Mouse (Mus musculus): ENCODE data around the gene Avl9. TPM values are rescaled to one million over a fixed set of nuclear protein-coding genes. Genes with fewer than 3 reads are reported as not detected.

Avl9 gene
- 1 to 10 TPM; 6.9 to 7.4 TPM for total RNA-seq (2021)
- long read RNA-seq, experiment 1, partial matches to known transcripts: 1 of 3 reads
- long read RNA-seq, experiment 1, other reads (novel, unspliced or antisense): 2 of 3 reads
- long read RNA-seq, experiment 2, partial matches to known transcripts: 0 of 1 reads
- long read RNA-seq, experiment 2, other reads (novel, unspliced or antisense): 1 of 1 reads

DNA sequence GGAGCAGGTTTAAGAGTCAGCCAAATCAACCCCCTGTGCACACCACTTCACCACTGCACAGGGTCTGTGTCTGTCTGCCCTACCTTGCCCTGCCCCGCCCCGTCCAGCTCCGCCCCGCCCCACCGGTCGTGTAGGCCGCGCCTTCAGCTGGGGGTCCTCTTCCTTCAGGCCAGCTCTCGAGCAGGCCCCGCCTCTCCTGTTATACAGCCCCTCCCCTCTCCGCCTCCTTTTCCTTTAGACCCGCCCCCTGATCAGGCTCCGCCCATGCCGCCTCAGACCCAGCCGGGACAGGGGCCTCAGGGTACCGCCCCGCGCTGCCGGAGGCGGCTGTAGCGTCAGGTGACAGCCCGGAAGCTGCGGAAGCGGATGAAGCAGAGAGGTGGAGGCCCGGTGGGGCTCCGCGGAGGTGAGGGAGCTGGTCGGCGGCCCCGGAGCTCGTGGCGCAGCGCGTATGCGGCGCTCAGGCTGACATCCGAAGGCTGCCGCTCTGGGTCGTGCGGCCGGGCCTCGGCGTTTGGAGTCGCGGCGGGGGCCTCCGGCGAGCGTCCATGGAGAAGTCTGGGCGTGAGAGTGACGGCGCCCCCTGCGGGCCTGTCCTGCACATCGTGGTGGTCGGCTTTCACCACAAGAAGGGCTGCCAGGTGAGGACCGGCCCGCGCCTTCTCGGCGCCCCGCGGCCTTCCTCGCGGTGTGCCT, at the start of gene Avl9:
Gene Avl9, plus strand, starts transcription at position 326 of the 696 bp plus-strand sequence.
- peak; percentile 96 for DNase-seq

- DNase-seq: no peak
These were observed 26.5 kb upstream of the Avl9 start for GRCm38 (mm10) chr6:56688238-56688637.

- peak; percentile 67 for DNase-seq
These were observed 23.5 kb upstream of the Avl9 start for GRCm38 (mm10) chr6:56691205-56691604.

GRCm38 (mm10) chr6:56692445-56692844, 22.3 kb upstream of the Avl9 start:
- no peak for DNase-seq

- peak; percentile 68 for DNase-seq
These were observed 10.5 kb upstream of the Avl9 start, which contains the start of gene Lsm5 for GRCm38 (mm10) chr6:56703931-56704900. Gene Lsm5, minus strand, starts transcription at chr6:56704710.

GRCm38 (mm10) chr6:56714186-56714573, 519 bp upstream of the Avl9 start:
- DNase-seq: no peak

- DNase-seq: no peak
These were observed 569 bp downstream of the Avl9 start for GRCm38 (mm10) chr6:56715270-56715666.

DNA sequence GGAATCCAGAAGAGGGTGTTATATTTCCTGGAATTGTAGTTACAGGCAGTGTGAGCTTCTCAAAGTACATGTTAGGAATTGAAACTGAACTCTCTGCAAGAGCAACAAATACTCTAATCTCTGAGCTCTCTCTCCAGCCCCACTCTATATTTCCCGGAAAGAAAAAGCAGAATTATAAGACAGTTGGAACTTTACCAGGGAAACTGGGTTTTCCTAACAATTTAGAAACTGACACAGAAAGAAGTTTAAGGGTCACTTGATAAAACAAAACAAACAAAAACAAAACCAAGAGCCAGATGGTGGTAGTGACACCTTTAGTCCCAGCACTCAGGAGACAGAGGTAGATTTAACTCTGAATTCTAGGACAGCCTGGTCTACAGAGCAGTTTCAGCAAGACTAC, 4.4 kb downstream of the Avl9 start:
- no peak for DNase-seq

DNA sequence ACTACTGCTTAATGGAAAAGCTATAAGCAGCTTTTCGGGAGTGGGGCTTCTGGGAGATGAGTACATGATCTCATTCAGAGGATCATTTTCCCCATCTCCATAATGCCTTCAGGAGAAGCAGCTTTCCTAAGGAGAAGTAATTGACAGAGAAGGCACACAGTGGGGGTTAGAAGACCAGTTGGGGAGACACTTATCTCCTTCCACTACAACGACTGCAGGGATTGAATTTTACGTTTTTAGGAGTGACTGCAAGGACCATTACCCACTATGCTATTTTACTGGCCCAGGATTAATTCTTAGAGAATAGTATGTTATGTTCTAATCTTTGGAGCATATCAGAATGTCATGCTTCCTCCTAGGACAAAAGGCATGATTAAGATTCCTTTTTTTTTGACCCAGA, 6.2 kb downstream of the Avl9 start:
- no peak for DNase-seq

DNA sequence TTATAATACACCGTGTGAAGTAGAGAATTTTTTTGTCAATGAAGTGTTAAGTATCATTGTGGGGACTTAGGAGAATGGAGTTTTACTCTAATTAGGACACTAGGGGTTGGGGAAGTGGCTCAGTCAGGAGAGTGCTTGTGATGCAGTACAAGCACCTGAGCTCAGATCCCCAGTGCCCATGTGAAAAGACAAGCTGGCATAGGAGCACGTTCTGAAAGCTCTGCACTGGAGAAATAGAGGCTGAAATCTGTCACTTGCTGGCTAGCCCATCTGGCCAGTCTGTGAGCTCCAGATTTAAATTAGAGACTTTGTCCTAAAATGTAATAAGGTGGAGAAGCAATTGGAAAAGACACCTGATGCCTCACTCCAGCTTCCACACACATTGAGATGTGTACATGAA, 17.8 kb downstream of the Avl9 start:
- no peak for DNase-seq

DNA sequence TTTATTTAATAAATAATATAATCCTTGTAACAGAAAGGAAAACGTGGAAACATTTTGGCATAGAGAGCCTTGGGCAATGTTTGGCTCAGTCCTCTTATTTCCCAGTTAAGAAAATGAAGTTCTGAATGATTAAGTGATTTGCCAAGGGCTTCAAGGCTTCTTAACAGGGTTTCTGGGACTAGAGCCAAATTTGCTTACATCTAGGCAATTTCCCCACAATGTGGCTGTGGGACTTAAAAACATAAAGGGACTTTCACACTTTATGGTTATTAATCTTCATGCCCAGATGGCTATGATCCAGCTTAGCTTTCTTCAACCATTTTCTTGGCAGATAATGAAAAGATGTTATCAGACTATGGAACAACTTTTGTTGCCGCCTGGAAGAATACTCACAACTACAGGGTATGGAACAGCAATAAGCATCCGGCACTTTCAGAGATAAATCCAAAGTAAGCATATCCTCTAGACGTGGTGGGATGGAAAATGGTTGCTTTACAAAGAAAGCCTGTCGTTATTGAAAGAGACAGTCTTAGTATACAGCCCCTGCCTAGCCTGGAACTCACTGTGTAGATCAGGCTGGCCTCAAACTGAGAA, 31.3 kb downstream of the Avl9 start:
- no peak for DNase-seq

DNA sequence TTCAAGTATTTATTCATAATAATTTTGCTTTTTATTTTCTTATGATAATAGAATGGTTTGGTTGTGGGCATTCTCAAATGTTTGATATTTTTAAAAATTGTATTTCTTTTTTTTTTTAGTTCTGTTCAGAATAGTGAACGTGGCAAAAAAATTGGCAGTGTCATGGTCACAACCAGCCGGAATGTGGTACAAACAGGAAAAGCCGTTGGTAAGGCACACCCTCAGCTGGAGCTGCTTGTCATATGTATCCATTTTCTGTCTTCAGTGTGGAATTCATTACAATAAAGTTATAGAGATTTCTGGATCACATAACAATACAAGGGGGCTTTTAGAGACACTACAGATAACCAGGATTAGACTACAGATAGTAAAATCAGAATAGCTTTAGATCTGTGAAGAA, 39.0 kb downstream of the Avl9 start:
- no peak for DNase-seq

DNA sequence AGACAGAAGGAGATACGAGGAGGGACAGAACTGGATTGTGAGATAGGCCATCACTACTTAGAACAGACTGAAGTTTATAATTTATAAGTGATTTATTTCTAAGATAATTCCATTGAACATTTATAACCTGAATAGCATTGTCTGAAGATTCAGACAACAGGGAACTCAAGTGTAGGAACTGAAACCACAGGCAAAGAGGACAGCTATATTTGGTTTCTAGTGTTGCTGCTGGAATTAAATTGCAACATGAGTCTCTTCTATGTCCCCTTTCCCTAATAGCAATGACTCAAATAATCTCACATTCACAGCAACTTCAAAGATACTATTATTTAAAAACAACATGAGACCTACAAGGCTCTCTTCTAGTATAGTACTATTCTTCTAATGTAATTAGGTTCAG, 41.4 kb downstream of the Avl9 start:
- no peak for DNase-seq

- DNase-seq: no peak
These were observed 44.6 kb downstream of the Avl9 start for GRCm38 (mm10) chr6:56759324-56759723.

GRCm38 (mm10) chr6:56765265-56765664, 50.6 kb downstream of the Avl9 start:
- no peak for DNase-seq

- DNase-seq: no peak
These were observed 51.0 kb downstream of the Avl9 start for GRCm38 (mm10) chr6:56765696-56766095.

GRCm38 (mm10) chr6:56775816-56776215, 61.1 kb downstream of the Avl9 start:
- no peak for DNase-seq

DNA sequence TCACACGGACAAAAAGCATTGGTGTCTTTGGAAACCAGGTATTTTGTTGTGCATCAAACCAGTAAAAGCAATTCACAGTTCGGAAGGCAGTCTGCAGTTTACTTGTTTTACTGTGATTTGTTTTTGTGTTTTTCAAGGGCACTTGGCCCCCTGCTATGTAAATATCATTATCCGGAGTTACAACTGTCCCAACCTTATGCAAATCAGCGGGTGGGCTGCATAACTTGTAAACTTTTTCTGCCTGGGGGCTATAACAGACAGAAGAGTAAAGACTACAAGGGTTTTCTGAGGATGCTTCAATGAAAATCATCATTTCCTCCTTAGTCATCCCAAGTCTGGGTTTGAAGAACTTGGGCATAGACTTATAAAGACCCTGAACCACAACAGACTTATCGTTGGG, 64.9 kb downstream of the Avl9 start:
- no peak for DNase-seq

DNA sequence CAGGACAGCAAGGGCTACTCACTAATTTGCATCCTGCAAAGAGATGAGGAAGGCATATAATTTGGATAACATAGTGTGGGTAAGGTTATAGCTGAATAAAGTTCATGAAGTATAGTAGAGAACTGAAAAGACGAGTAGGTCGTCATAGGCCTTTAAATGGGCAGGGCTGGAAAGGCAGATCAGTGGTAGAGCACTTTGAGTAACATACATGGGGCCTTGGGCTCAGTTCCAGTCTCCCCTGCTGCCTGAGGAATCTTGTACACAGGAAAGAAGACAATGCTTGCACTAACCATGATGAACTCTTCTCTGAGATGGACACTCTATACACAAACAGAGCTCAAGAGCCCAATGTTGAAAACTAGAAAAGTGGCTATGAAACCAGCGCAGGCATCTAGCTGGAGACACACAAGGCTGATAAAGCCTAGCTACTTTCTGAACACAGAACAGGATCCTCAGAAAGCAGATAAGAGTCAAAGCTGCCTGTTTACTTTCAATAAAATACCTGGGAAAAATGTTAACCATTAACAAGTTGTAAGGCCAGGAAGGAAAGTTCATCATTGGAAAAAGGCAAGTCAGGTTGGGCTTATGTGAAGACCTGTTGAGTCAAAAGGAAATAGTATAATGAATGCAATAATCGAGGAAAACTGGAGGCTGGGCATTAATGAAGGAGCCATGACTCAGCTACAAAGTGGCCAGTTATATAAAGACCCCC, 69.0 kb downstream of the Avl9 start:
- DNase-seq: no peak

GRCm38 (mm10) chr6:56785068-56785467, 70.4 kb downstream of the Avl9 start:
- DNase-seq: no peak

DNA sequence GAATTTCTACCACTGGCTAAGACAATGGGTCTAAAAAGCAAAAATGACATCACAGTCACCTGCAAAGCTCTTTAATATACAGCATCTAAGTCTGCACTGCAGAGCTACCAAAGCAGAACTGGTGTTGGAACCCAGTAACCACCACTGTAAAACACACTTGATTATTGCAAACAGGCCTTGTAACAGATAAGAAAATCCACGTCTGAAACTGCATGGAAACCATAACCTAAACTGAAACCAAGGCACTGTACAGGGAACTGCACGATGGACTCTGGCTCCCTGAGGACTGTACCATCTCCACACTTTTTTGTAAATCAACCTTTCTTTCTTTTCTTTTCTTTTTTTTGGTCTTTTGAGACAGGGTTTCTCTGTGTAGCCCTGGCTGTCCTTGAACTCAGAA, 73.0 kb downstream of the Avl9 start:
- no peak for DNase-seq

GRCm38 (mm10) chr6:56789336-56789735, 74.6 kb downstream of the Avl9 start:
- no peak for DNase-seq
